Mouse (Mus musculus) left cerebral cortex, adult 9 months (tissue): ENCODE data around the gene G430095P16Rik.

ENCODE experiments used
- DNase-seq, 2 experiments: peaks; one replicate each; pipeline ENCODE4 v3.0.0; 2022; ENCODE audit warnings: low spot score in 2 of 2

Gene G430095P16Rik

DNA sequence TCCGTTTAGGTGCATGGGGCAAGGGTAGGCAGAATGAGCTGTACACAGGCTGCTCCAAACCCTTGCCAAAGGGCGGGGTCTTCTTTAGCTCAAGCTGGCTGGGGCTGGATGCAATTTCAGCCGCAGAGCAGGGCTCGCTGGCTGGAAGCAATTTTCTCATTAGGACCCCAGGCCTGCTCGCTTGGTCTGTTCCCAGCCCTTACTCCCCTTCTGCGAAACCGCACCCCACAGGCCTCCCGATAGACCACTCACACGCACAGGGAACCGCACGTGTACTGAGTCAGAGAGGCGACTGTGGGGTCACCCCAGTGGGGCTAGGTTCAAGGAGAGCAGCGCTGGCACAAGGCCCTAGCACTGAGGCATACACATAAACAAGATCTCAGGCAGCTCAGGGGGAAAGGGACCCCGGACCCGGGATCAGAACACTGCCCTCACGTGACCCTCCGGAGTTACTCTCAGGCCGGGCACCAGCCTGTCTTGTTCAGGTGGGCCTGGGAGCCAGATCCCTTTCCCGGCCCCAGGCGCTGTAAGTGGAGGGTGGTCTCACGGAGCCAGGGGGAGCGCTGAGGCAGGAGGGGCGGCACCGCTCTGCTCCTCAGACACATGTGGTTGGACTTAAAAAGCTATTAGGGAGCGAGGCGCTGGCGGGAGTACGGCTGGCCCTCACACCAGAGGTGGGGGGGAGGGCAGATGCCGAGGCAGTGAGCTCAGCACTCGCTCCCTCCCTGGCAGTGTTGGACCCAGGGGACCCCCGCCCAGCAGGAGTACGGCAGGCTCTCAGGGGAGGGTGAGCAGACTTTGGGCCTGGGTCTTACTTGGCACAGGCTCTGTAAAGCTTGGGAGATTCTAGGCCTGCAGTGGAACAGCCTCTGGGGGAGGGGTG, 19.6 kb downstream of the G430095P16Rik start:
- DNase-seq: no peak

GRCm38 (mm10) chr8:84743054-84743415, 20.2 kb downstream of the G430095P16Rik start:
- no peak for DNase-seq

DNA sequence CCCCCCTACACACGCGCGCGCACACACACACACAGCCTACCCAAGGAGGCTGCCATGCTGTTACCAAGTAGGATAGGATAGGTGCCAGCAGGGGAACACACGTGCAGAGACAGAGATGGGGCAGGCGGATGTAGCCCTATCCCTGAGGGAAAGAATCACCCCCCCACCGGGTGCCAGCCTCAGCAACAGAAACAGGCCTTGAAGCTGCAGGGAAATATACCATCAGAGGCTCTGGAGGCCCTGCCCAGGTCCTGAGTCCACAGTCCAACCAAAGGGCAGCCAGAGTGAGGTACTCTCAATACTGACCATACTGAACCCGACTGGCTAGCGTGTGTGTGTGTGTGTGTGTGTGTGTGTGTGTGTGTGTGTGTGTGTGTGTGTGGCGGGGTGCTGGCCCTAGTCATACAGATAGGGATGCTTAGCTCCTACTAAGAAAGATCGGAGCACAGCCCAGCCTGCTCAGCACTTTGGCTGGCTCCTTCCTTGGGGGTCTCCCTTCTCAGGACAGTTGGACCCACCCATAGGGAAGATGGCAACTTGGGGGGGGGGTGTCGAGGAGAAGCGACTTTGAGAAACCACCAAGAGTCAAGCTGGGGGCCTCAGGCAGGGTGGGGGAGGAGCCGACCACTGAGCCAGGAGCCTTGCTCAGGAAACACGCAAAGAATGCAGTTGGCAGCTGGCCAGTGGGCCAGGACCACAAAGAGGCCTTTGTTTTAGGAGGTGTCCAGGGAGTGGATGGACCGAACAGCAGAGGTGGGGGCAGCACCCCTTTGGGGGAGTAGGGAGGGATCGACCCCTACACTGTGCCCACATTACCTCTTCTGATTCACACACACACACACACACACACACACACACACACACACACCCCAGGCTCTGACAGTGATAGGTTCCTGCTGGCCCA, 21.0 kb downstream of the G430095P16Rik start:
- DNase-seq: no peak

GRCm38 (mm10) chr8:84745032-84745925, 22.5 kb downstream of the G430095P16Rik start:
- DNase-seq: no peak

DNA sequence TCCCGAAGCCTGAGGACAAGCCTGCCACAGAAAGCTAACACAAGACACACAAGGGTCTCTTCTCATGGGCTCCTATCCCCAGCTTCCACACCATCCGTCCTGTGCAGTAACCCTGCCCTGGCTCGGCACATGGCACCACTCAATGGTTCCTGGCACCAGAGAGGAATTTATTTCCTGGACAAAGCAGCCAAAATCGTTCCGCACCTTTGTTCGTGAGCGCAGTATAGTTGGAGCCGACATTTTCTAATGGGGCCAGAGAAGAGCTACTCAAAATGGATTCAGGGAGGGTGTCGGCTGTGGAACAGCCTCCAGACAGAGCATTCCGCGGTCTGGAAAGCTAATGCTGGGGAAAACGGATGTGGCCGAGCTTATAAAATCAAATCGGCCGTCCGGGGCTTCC, 26.7 kb downstream of the G430095P16Rik start:
- no peak for DNase-seq

DNA sequence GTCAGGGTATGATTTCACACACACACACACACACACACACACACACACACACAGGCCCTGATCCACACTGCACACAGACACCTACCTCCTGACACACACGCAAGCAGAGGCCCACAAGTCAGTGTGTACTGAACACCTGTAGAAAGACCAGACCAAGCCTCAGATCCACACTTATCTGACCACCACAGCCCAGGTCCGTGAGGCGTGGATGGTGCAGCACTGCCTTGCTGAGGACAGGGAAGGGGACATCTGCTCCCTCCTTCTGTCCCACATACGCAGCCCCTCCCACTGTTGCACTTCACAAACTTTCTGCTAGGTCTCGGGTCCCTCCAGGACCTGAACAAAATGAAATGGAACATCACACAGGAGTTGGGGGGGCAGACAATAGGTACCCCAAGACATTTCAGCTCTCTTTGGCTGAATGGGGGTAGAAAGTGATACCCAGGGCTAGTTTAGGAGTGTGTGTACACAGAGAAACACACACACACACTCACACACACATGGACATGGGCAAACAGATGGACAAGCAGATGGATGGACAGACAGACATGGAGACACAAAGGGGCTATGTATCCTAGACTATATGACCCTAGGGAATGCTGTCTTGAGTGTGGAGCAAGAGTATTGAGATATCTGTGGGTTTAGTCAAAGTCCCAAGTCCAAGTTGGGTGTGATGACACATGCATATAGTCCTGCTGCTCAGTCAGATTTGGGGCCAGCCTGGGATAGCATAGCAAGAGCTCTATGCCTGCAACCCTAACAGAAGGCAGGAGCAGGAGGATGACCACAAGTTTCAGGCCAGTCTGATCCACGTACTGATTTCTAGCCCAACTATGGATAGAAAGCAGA, 30.2 kb downstream of the G430095P16Rik start:
- no peak for DNase-seq

DNA sequence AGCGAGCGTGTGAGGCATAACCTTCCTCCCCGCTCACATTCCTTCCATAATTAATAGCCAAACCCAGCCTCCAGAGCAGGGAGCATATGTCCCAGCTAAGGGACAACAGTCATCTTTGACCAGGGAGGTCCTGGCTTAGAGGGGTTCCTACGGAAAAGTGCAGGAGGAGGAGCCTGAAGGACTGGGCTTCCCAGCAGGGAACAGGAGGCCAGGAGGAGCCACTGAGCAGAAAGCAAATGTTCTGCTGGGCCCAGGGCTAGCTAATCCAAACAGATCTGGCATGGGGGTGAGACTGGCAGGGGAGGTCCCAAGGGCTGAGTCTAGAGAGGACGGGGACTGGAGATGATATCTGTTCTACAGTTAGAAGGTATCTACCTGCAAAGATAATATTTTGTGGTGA, 34.7 kb downstream of the G430095P16Rik start:
- no peak for DNase-seq

GRCm38 (mm10) chr8:84758308-84758707, 35.5 kb downstream of the G430095P16Rik start:
- DNase-seq: no peak

DNA sequence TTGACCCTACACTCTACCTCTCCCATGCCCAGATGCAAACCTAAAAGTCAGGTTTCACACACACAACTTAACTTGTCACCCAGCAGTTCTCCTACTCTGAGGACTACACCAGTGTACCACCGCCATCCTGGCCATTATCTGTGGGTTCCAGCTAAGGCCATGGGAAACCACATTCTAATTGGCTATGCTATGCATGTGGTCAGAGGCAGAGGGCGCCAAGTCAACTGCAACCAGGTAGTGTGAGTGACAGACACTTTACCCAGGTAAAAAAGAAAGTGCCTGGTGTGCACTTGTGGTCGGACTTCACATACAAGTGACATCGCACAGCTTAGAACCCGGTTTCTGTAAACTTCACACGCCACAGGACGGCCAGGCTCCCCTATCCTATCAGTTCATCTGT, 36.3 kb downstream of the G430095P16Rik start:
- no peak for DNase-seq

DNA sequence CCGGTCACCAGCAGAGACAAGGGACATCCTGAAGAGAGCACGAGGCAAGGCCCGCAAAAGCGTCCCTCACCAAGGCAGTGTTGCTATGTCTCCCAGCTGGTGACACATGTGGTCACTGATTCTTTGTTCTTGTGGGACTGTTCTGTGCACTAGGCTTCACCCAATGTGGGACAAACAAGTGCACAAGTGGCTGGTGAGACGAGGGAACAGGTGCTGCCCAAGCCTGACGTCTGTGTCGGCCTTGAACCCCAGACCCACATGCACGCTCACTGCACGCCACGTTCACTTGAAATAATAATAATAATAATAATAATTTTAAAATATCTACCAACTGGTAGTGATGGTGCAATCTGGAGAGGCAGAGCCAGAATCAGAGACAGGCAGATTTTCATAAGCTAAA, 36.9 kb downstream of the G430095P16Rik start:
- no peak for DNase-seq

DNA sequence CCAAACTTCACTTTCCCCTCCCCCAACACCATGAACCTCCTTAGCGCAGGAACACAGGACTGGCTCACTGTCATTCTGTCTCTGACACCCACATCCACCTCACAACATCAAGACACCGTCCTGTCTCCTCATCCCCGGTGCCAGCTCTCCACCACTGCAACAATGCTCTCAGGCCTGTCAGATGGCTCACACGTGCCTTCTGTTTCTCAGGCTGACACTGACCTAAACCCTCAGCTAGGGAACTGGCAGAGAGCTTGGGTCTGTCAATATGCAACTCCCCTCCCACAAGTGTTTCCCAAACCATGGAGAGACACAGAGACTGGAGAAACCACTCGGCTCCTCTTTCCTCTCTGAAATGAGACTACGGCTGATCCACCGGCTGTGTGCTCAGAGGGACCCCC, 37.6 kb downstream of the G430095P16Rik start:
- DNase-seq: no peak

GRCm38 (mm10) chr8:84760901-84761300, 38.1 kb downstream of the G430095P16Rik start:
- no peak for DNase-seq

GRCm38 (mm10) chr8:84764100-84764499, 41.3 kb downstream of the G430095P16Rik start:
- DNase-seq: no peak

DNA sequence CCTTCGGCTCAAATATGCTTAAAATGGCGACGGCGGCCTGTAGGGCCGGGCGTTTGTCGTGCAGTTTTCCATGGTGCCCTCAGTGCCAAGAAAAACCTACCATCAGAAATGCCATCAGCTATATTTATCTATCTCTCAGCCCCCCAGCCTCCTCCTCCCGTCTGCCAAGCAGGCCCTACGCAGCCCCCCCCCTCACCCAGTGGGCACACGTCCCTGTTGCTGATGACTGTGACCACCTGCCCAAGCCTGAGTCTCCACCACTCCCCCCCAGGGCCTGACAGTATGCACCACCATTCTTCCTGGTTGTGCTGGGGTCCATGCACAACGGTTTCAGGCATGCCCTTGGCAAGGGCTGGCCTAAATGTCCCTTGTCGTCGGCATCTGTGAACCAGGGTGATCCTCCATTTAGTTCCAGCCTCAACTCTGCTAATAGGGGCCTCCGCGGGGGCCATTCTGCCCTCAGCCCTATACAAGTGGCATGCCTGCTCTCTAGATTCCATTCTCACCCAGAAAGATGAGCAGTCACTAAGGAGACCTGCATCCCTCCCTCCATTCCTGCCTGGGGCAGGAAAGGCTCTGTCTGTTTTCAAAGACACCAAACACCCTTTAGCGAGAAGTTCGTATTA, 42.2 kb downstream of the G430095P16Rik start:
- DNase-seq: no peak

DNA sequence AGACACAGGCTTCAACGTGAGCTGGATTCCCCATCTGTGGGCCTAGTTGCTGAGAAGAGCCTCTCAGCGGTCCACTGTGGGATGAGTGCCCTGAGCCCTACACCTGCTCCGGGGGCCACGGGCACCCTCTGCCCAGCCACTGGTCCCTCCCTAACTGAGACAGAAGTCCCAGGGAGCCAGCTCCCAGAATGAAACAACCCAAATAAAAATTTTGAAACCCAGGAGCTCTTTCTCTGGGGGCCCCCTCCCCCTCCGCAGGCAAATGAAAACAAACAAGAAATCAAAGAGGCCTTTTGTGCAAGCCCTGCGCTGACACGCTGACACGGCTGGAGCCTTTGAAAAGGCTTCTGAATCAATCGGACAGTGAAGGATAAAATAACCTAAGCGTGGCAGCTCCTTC, 42.8 kb downstream of the G430095P16Rik start:
- DNase-seq: peak in 1 of 2 experiments; percentile 60

DNA sequence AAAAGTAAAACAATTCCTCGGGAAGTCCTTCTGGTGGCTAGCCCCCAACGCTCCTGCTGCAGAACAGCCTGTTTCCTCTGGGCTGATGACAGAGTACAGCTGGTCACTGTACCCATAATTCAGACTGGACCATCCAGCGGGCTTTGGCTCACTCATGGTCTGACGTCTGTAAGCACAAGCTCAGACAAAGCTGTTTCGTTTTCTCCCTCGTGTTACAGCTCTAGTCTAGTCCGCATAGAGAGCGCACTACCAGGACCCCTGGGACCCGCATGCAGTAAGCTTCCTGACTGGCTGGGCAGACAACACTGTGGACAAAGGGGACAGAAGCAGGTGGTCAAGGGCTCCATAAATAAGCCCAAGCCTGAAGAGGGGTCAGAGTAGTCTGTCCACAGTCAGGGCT, 43.6 kb downstream of the G430095P16Rik start:
- no peak for DNase-seq

GRCm38 (mm10) chr8:84767221-84767620, 44.4 kb downstream of the G430095P16Rik start:
- no peak for DNase-seq

DNA sequence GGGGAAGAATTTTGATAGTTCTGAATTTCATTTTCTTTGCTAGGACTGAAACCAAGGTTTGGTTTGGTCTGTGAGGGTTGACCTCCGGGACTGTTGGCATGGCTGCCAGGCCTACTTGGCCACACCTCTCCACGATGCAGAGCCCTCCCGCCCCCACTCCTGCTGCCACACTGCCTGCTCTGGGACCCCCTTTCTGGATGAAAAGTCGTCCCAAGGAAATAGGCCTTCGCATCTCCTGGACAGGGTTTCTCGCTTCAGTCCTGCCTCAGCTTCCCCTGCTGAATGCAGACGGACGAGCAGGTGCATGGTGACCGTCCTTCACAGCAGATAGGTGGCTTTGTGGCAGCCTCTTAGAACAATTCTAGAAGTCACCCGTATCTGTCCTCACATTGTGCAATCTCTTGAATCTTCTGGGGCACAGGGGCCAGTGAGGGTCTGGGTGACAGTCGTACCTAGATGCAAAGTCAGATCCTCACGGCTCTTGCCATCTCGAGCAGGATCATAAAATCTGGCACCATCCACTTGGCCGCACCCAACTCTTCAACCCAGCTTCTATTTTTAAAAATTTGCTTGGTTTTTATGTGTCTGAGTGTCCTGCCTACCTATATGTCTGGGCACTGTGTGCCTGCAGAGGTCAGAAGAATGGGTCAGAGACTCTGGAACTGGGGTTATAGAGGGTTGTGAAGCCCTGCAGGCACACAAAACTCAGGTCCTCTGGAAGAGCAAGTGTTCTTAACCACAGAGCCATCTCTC, 45.7 kb downstream of the G430095P16Rik start:
- DNase-seq: no peak

DNA sequence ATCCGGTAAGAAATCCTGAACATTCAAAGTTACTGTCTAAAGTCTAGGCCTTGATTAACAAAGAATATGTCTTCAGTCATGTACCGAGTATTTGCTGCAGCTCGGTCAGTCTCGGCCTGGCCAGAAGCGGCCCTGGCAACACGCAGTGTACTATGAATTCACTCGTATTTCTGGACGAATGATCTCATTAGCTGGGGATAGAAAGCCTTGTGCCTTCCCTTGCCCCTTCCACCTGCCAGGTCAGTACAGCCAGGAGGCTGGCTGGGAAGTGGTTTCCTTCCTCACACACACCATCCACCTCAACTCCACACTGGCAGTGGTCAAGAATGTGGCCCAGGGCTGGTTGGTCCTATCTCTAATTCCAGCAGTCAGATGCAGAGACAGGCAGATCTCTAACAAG, 46.5 kb downstream of the G430095P16Rik start:
- no peak for DNase-seq
